Mouse (Mus musculus) heart, postnatal 0 days (tissue): Measurements from ENCODE around the gene Mlxipl.

Source experiments
- CTCF ChIP-seq: IDR thresholded peaks from 2 replicates; pipeline ENCODE4 v1.5.1; 2016; ENCODE audit warnings: antibody characterized with exemption, control low read depth, low read depth
- EP300 ChIP-seq: IDR thresholded peaks from 2 replicates; pipeline ENCODE4 v1.6.1; 2016; ENCODE audit warnings: antibody characterized with exemption, low read depth

GRCm38 (mm10) chr5:135172986-135173385, 83.3 kb downstream of the Mlxipl start:
- TF ChIP-seq CTCF = no peak
- no peak for TF ChIP-seq EP300
